Mouse (Mus musculus) MEL (cell line): Measurements from ENCODE around the gene Myo1a. TPM values are rescaled to one million over a fixed set of nuclear protein-coding genes. Genes with fewer than 3 reads are reported as not detected.

Experiments used
- DNase-seq: peaks from one replicate; pipeline ENCODE4 v3.0.0; 2011; ENCODE audit warnings: low read depth, low spot score
- H3K27ac ChIP-seq: 2 replicates; pipeline ENCODE4 v1.5.1; 2012; ENCODE audit warnings: low read depth, mild to moderate bottlenecking, control low read depth, low read length, moderate library complexity; ENCODE audit not compliant: control insufficient read depth
- H3K27me3 ChIP-seq, 2 experiments: fragments of 150-350 bp in 1 of 2; sonication (generic) in 1 of 2; 2 replicates each; pipeline ENCODE4 v1.6.1; 2012; ENCODE audit warnings: low read length in 2 of 2, mild to moderate bottlenecking in 2 of 2, improper control_type of control experiment in 1 of 2, moderate library complexity in 1 of 2; ENCODE audit not compliant: insufficient read depth in 2 of 2, control insufficient read depth in 1 of 2
- H3K36me3 ChIP-seq, 2 experiments: 2 replicates each; pipeline ENCODE4 v1.6.1; 2012 to 2014; ENCODE audit warnings: low read length in 2 of 2, improper control_type of control experiment in 1 of 2, inconsistent platforms in 1 of 2, mild to moderate bottlenecking in 1 of 2; ENCODE audit not compliant: insufficient read depth in 2 of 2, control insufficient read depth in 1 of 2
- H3K4me1 ChIP-seq, 2 experiments: fragments of 150-350 bp in 1 of 2; sonication (generic) in 1 of 2; 2 replicates each; pipeline ENCODE4 v1.6.1; 2012; ENCODE audit warnings: low read length in 2 of 2, improper control_type of control experiment in 1 of 2, mild to moderate bottlenecking in 1 of 2; ENCODE audit not compliant: insufficient read depth in 2 of 2, control insufficient read depth in 1 of 2
- H3K4me3 ChIP-seq, 2 experiments: fragments of 150-350 bp in 1 of 2; sonication (generic) in 1 of 2; 2 replicates each; pipeline ENCODE4 v1.5.1; 2012; ENCODE audit warnings: low read depth in 2 of 2, low read length in 2 of 2, mild to moderate bottlenecking in 2 of 2, moderate library complexity in 2 of 2, control low read depth in 1 of 2, improper control_type of control experiment in 1 of 2; ENCODE audit not compliant: control insufficient read depth in 1 of 2, insufficient read depth in 1 of 2
- H3K79me2 ChIP-seq: 2 replicates; pipeline ENCODE4 v1.6.1; 2012; ENCODE audit warnings: mild to moderate bottlenecking, low read length, moderate library complexity; ENCODE audit not compliant: control insufficient read depth, poor library complexity, insufficient read depth
- H3K9ac ChIP-seq: 2 replicates; pipeline ENCODE4 v1.6.1; 2012; ENCODE audit warnings: low read depth, mild to moderate bottlenecking, control low read depth, low read length, moderate library complexity; ENCODE audit not compliant: control insufficient read depth, poor library complexity, severe bottlenecking
- H3K9me3 ChIP-seq: fragments of 150-350 bp; sonication (generic); replicated peaks from 2 replicates; pipeline ENCODE4 v1.6.1; 2012; ENCODE audit warnings: mild to moderate bottlenecking, low read length, improper control_type of control experiment, moderate library complexity; ENCODE audit not compliant: insufficient read depth
- CHD1 ChIP-seq: IDR thresholded peaks from 2 replicates; pipeline ENCODE4 v1.6.1; 2012; ENCODE audit warnings: low read depth, mild to moderate bottlenecking, inconsistent platforms, low read length, improper control_type of control experiment
- E2F4 ChIP-seq: IDR thresholded peaks from 2 replicates; pipeline ENCODE4 v1.6.1; 2011; ENCODE audit warnings: low read depth, low read length, improper control_type of control experiment, borderline replicate concordance
- ETS1 ChIP-seq: IDR thresholded peaks from 2 replicates; pipeline ENCODE4 v1.6.1; 2012; ENCODE audit warnings: low read depth, mild to moderate bottlenecking, inconsistent platforms, low read length, improper control_type of control experiment, moderate library complexity
- GABPA ChIP-seq: IDR thresholded peaks from 2 replicates; pipeline ENCODE4 v1.6.1; 2012; ENCODE audit warnings: low read depth, mild to moderate bottlenecking, inconsistent platforms, low read length, improper control_type of control experiment, moderate library complexity
- GATA1 ChIP-seq: IDR thresholded peaks from 2 replicates; pipeline ENCODE4 v1.6.1; 2011; ENCODE audit warnings: low read depth, low read length, improper control_type of control experiment
- HCFC1 ChIP-seq: IDR thresholded peaks from 2 replicates; pipeline ENCODE4 v1.6.1; 2012; ENCODE audit warnings: low read depth, mild to moderate bottlenecking, inconsistent platforms, low read length, improper control_type of control experiment, moderate library complexity
- MAZ ChIP-seq: IDR thresholded peaks from 2 replicates; pipeline ENCODE4 v1.6.1; 2012; ENCODE audit warnings: low read depth, mild to moderate bottlenecking, inconsistent platforms, low read length, improper control_type of control experiment
- MXI1 ChIP-seq: IDR thresholded peaks from 2 replicates; pipeline ENCODE4 v1.6.1; 2011; ENCODE audit warnings: mild to moderate bottlenecking, low read depth, low read length, improper control_type of control experiment
- NRF1 ChIP-seq: IDR thresholded peaks from 2 replicates; pipeline ENCODE4 v1.6.1; 2014; ENCODE audit warnings: low read depth, mild to moderate bottlenecking, inconsistent platforms, low read length, improper control_type of control experiment, moderate library complexity; ENCODE audit not compliant: poor library complexity, insufficient read depth, severe bottlenecking
- POLR2AphosphoS5 ChIP-seq: IDR thresholded peaks from 2 replicates; pipeline ENCODE4 v1.6.1; 2012; ENCODE audit warnings: low read depth, borderline replicate concordance, mild to moderate bottlenecking, inconsistent platforms, low read length, moderate library complexity, mixed read lengths
- SIN3A ChIP-seq: IDR thresholded peaks from 2 replicates; pipeline ENCODE4 v1.6.1; 2012; ENCODE audit warnings: low read length, improper control_type of control experiment, inconsistent platforms
- TAL1 ChIP-seq: IDR thresholded peaks from 2 replicates; pipeline ENCODE4 v1.6.1; 2012; ENCODE audit warnings: mild to moderate bottlenecking, inconsistent platforms, low read length, moderate library complexity, mixed read lengths
- TBP ChIP-seq: IDR thresholded peaks from 2 replicates; pipeline ENCODE4 v1.8.0; 2011; ENCODE audit warnings: low read depth, low read length, improper control_type of control experiment
- TCF12 ChIP-seq: IDR thresholded peaks from 2 replicates; pipeline ENCODE4 v1.6.1; 2014; ENCODE audit warnings: low read depth, mild to moderate bottlenecking, inconsistent platforms, low read length, improper control_type of control experiment, moderate library complexity
- UBTF ChIP-seq: IDR thresholded peaks from 2 replicates; pipeline ENCODE4 v1.6.1; 2012; ENCODE audit warnings: low read depth, mild to moderate bottlenecking, inconsistent platforms, low read length, improper control_type of control experiment, moderate library complexity, borderline replicate concordance; ENCODE audit not compliant: insufficient read depth
- USF2 ChIP-seq, 2 experiments: IDR thresholded peaks; 2 replicates each; pipeline ENCODE4 v1.6.1; 2011 to 2012; ENCODE audit warnings: improper control_type of control experiment in 2 of 2, low read length in 2 of 2, borderline replicate concordance in 1 of 2, inconsistent platforms in 1 of 2, low read depth in 1 of 2, mild to moderate bottlenecking in 1 of 2; ENCODE audit not compliant: insufficient read depth in 1 of 2
- ZC3H11A ChIP-seq: IDR thresholded peaks from 2 replicates; pipeline ENCODE4 v1.6.1; 2012; ENCODE audit warnings: low read depth, mild to moderate bottlenecking, inconsistent platforms, low read length, improper control_type of control experiment
- ZKSCAN1 ChIP-seq: IDR thresholded peaks from 2 replicates; pipeline ENCODE4 v1.6.1; 2012; ENCODE audit warnings: low read depth, mild to moderate bottlenecking, inconsistent platforms, low read length, improper control_type of control experiment, moderate library complexity
- polyA plus RNA-seq, 2 experiments: library from polyadenylated mRNA; stranded (reverse) in 1 of 2; unstranded in 1 of 2; fragments of >175 nt in 1 of 2; fragments of >200 nt in 1 of 2; gene quantifications; 2 replicates each; pipeline versions ENCODE4 v1.2.1 to v1.2.4; 2012; ENCODE audit warnings: low replicate concordance in 2 of 2, low read depth in 1 of 2; ENCODE audit not compliant: insufficient read length in 2 of 2, insufficient read depth in 1 of 2, missing spikeins in 1 of 2
- total RNA-seq: library from RNA; depleted of rRNA; stranded (reverse); fragments of 300-350 nt; gene quantifications from 2 replicates; pipeline ENCODE4 v1.2.3, GENCODE M21; 2012

Gene Myo1a
- total and polyA plus RNA-seq, 3 experiments, result 0.08 to 0.33 TPM; not detected in 1

DNA sequence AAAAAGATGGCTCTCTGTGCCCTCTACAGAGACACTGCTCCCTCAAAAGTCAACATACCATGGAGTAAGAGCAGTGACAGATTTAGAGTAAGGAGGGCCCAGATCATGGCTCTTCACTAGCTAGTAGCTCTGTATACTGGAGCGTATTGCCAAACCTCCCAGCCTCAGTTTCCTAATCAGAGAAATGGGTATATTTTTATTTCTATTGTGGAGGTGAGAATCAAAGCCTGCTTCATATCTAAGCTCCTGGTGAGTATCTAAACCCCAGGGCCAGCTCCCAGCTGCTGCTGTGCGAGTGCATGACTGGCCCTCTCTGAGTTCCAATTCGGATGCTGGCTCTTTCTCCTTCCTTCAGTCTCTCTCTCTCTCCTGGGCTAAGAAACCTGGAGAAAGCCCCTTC, 19.2 kb downstream of the Myo1a start, which contains the start of gene Tac2:
TSS of gene Tac2 (plus strand) at position 301 of the 400 bp plus-strand sequence.
- peaks cover 0 to 5% of the 10 kb centered on the region in 2 experiments; a peak in 2 of 4 replicates for H3K36me3 ChIP-seq
- no peak within 1 kb of the TSS for H3K27ac ChIP-seq
- H3K9me3 ChIP-seq, result no peaks in the 10 kb centered on the region
- no peak within 1 kb of the TSS for H3K4me3 ChIP-seq
- DNase-seq, result no peak
- H3K79me2 ChIP-seq, result no peaks in the 10 kb centered on the region
- H3K9ac ChIP-seq, result no peak within 1 kb of the TSS
- H3K4me1 ChIP-seq, result peaks cover under 1 to 14% of the 10 kb centered on the region in 2 experiments; a peak in 3 of 4 replicates
- no peak for TF ChIP-seq TCF12
- TF ChIP-seq POLR2AphosphoS5, result no peak
- TF ChIP-seq MXI1, result no peak
- no peak for TF ChIP-seq TBP
- TF ChIP-seq GATA1, result no peak
- no peak for TF ChIP-seq GABPA
- TF ChIP-seq CHD1, result no peak
- no peak for TF ChIP-seq UBTF
- no peak for TF ChIP-seq MAZ
- no peak for TF ChIP-seq ZC3H11A
- no peak for TF ChIP-seq E2F4
- no peak for TF ChIP-seq USF2 (IDR thresholded peaks at IDR 0.05; ENCODE audit: borderline replicate concordance in 1 of 2, insufficient read depth in 1 of 2, low read depth in 1 of 2, low read length in 2 of 2)
- TF ChIP-seq NRF1, result no peak
- TF ChIP-seq HCFC1, result no peak
- no peak for TF ChIP-seq ETS1
- TF ChIP-seq TAL1, result no peak
- TF ChIP-seq SIN3A, result no peak
- no peak for TF ChIP-seq ZKSCAN1
- peaks cover 0 to 7% of the 10 kb centered on the region in 2 experiments; a peak in 3 of 4 replicates for H3K27me3 ChIP-seq

DNA sequence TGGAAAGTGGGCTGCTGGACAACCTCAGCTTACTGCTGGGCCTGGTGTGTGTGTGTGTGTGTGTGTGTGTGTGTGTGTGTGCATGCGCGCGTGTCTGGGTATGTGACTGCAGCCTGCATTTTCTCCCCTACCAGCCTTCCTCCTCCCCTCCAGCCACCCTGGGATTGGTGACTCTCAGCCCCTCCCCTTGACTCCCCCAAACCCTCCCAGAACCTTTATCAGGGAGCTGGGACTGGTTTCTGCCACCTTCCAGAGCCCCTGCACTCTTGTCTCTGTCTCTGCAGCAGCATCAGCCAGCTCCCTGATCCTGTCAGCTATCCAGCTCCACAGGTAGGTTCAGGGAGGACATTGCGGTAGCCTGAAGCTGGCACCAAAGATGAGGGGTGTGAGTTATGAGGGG, 20.2 kb downstream of the Myo1a start:
- H3K9me3 ChIP-seq, result no peaks in the 10 kb centered on the region
- H3K4me1 ChIP-seq, result peaks cover 8 to 23% of the 10 kb centered on the region in 2 experiments
- H3K4me3 ChIP-seq, result no peak overlapping the region
- H3K36me3 ChIP-seq, result peaks cover 0 to 11% of the 10 kb centered on the region in 2 experiments; a peak in 2 of 4 replicates
- no peak overlapping the region for H3K9ac ChIP-seq
- no peak for TF ChIP-seq MXI1
- H3K79me2 ChIP-seq, result no peaks in the 10 kb centered on the region
- DNase-seq, result no peak
- peaks cover 0 to 7% of the 10 kb centered on the region in 2 experiments; a peak in 3 of 4 replicates for H3K27me3 ChIP-seq
- no peak overlapping the region for H3K27ac ChIP-seq
